Mouse (Mus musculus) spleen, adult 2 months (tissue): ENCODE measurements around the gene Zfp654.

ENCODE experiments used
- CTCF ChIP-seq: fragments of 200-500 bp; IDR thresholded peaks from 2 replicates; pipeline ENCODE4 v1.5.1; 2011; ENCODE audit warnings: mild to moderate bottlenecking, inconsistent platforms; ENCODE audit not compliant: insufficient read depth, insufficient read length, insufficient replicate concordance; ENCODE audit errors: extremely low read depth
- POLR2A ChIP-seq: fragments of 200-500 bp; IDR thresholded peaks from 2 replicates; pipeline ENCODE4 v1.6.1; 2011; ENCODE audit warnings: low read depth, low read length, inconsistent platforms

DNA sequence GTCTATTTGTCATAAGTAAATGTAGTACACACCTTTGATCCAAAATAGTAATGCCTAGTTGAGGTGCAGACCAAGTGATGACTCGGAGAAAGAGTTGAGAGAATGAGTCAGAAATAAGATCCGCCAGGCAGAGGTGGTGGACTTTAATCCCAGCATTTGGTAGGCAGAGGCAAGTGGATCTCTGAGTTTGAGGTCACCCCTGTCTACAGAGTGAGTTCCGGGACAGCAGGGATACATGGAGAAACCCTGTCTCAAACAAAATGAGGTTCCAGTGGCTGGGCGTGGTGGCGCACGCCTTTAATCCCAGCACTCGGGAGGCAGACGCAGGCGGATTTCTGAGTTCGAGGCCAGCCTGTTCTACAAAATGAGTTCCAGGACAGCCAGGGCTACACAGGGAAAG lies 23.9 kb upstream of the Zfp654 start:
- TF ChIP-seq POLR2A = no peak
- no peak for TF ChIP-seq CTCF
